Mouse (Mus musculus) left cerebral cortex, postnatal 4 days (tissue): ENCODE results near the gene Me3. TPM values are rescaled to one million over a fixed set of nuclear protein-coding genes. Genes with fewer than 3 reads are reported as not detected.

Experiments
- DNase-seq: peaks from one replicate; pipeline ENCODE4 v3.0.0-alpha.2; 2022
- intact Hi-C: fragments of 180-260 bp; cut with DNase I; formaldehyde crosslinking; loops from one replicate; pipeline ENCODE4 v1.15.1; 2025
- total RNA-seq, 2 experiments: library from RNA; stranded (reverse); gene quantifications; 2 replicates each; pipeline ENCODE4 v1.2.3; 2021

The Me3 gene
- 10 to 100 TPM; 26.5 to 31.7 TPM for total RNA-seq

DNA sequence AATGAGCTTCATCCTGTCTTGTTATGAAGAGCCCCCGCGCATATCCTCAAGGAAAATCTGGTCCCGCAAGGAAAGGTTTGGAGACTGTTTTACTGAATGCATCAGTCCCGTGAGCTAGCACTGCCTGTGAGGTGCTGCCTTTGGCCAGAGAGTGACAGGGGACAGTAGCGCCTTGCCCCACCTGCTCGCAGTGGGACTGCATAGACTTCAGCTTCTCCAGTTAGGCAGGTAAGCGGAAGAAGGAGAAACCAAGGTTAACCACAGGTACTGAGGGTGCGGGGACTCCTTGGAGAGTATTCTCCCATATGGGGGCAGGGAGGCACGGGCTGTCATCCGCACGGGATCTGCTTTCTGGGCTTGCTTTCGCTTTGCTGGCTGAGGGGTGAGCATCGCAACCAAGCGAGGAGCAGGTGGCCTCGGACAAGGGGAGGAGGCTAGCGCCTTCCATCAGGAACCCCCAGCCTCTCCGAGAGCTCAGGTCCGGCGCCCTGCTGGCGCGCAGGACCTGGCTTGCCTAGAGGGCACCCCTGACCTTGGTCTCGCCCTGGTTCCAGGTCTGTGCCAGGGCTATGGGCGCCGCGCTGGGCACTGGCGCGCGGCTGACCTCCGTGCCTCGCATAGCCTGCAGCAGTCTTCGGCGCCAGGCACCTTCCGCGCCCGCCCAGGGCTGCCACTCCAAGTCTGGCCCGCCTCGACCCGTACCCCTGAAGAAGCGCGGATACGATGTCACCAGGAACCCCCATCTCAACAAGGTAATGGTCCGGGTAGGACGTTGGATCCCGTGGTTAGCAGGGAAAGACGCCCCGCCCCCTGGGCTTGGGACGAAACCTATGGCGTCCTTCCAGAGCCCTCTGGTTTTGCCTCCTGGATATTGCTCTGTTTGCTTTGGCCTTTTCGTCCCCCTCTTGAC lies at the start of gene Me3:
Gene Me3, plus strand, starts transcription at position 51 of the 910 bp plus-strand sequence.
- peak; percentile 71 for DNase-seq
- intact Hi-C loops, result no loop called here

DNA sequence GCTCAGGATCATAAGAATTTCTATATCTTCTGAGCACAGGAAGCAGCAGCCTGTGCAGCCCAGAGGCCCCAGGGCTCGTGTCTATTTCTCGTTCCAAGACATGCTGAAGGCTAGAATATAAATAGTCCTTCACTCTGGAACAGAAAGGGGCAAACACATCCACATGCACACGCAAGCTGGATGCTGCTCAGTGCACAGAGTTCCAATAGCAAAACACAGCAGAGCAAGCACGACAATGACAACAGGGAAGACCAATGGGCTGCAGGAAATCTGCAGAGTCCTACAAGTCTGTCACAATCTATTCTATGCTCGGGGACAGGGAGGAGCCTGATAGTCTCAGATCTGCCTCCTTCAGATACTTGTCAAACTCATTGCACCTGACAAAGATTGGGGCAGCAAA lies 42.2 kb upstream of the Me3 start:
- no peak for DNase-seq
- intact Hi-C loops, result no loop called here

DNA sequence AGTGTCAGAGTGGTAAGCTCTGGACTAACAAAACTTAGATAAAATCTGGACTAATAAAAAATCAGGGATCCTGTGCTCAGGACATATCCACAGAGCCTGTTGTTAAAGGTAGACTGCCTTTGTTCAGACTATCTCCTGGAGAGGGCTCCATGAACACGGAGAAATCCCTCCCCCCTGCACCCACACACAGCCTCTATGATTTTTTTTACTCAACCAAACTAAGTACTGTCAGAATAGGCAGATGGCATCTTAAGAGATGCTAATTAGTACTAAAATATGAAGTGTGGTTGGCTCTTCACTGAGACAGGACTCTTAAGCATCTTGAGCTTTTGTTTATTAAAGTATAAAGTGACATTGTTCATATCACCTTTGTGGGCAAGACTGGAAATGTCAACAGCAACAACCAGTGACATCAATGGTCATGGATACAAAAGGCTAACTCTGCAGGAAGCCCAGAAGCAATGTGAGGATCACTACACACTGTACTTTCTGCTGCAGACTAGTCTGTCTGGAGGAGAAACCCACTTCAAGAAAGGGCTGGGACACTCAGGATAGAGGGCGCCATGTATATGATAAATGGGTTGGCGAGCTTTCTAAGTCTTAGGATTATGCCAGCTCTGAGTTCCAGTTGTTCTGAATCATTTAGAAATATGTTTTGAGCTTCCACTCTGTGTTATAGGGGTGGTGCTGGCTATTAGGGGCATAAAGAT lies 41.5 kb upstream of the Me3 start:
- intact Hi-C loops, result no loop called here
- no peak for DNase-seq

DNA sequence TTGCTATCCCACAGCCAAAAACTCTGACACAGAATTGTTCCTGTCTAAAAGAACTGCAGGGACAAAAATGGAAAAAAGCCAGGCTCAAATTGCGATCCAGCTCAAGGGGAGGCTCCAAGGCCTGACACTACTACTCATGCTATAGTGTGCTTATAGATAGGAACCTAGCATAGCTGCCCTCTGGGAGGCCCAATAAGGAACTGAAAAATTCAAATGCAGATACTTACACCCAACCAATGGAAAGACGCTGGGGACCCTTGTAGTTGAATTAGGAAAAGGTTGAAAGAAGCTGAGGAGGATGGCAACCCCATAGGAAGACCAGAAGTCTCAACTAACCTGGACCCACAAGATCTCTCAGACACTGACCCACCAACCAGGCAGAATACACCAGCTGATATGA lies 36.4 kb upstream of the Me3 start:
- DNase-seq, result no peak
- intact Hi-C loops, result no loop called here

DNA sequence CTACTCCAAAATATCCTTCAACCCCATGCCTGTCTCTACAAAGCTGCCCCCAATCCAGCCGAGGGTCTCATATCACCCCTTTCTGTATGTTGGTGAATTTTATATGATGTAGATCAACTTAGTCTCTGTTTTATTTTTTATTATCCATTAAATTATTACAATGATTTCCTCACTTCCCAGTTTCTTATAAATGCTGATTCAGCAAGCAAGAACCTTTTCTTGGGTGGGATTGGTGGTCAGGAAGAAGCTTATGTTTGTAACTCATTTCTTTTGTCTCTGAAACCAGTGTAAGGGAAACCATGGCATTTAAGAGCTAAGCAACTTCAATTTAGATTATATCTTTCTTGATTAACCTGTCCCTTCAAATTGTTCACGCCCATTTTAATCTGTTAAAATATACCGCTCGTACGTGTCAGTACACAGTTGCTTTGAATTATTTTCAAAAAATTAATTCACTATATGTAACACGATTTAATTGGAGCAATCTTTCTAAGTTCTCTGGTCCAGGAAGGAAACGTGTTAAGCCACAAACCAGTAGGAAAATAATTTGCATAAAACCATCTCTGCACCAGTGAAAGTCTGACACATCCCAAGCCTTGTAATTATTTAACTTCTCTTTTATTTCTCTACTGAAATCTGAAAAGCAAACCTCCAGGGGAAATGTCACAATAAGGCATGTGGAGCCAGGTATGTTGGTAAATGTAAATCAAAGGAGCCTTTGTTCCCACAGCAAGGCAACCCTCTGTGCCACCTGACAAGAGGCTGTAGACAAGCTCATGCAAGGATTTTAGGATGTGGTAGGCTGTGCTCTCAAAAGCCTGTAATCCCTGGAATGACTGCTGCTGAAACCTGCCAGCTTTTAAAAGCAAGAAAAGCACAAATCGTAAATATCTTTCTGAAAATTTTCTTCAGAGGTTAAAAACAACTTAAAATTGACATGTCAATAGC lies 26.3 kb upstream of the Me3 start:
- intact Hi-C loops, result no loop called here
- DNase-seq, result no peak

DNA sequence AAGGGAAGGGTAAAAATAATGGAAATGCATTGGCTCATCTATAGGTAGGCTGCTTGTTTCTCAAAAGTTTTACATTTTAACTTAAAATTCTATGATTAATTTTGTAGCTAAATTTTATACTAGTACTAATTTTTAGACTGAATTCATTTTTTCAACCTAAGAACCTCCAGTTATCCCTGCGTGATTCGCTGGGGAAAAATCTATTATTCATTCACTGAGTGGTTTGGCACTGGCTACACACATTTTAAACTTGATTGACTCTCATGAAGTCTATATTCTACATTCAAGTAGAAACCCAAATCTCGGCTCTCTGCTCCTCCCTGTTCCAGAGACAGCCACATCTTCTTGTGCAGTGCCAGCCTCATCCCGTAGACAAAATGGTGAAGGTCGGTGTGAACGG lies 24.9 kb upstream of the Me3 start:
- DNase-seq, result no peak
- intact Hi-C loops, result no loop called here

DNA sequence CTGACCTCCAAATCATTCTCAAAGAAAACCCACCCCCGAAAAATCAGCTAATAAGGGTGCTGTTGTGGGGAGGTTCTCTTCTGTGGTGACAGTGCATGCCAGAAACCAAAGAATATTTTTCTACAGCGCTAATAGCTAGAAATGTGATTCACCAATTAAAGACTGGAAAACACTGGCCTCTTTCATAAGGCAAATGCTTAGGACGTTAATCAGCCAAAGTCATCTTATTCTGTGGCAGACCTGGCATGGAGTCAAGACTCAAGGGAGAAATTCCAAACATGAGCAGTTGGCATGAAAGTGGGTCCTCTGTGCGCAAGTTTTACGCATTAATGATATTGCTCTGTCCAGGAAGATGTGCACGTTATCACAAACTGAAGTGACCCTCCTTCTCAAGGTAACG lies 21.0 kb upstream of the Me3 start:
- intact Hi-C loops, result loop anchor here (10.0 kb wide), 1 partner anchor 426 kb away; no protein-coding TSS in a partner anchor
- DNase-seq, result peak; percentile 8

DNA sequence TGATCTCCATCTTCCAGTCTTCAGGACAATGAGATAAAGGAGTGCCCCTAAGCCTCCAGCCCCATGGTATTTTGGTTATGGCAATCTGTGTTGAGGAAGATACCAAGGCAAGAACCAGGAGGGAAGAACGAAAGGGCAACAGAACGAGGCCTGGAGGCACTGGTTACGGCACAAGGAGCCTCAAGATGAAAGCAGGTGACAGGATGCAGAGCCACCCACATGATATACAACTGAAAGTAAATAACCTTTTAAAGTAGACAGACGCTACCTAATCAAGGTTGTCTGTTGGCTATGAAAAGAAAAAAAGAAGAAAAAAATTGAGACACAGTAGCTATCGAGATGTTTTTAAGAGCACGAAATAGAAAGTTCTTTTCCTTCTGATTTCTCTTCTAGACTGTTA lies 16.0 kb upstream of the Me3 start:
- intact Hi-C loops, result loop anchor here (10.0 kb wide), 1 partner anchor 431 kb away; no protein-coding TSS in a partner anchor
- DNase-seq, result no peak

DNA sequence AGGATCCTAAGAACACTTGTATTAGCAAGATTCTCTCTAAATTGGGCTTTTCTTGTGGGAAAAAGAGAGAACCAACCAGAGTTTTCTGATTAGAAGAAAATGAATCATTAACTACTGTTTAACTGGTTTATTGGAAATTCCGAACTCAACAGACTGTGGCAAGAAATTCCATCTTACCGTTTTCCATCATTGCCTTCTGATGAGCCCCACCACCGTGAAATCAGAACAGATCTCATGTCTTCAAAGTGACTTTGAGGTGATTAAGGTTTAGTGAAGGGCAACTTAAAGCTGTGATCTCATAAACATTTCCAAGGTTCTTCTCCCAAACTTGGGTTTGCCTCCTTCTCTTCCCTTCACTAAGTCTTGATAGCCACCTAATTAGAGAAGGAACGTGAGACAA lies 8.9 kb upstream of the Me3 start:
- no peak for DNase-seq
- intact Hi-C loops, result no loop called here

DNA sequence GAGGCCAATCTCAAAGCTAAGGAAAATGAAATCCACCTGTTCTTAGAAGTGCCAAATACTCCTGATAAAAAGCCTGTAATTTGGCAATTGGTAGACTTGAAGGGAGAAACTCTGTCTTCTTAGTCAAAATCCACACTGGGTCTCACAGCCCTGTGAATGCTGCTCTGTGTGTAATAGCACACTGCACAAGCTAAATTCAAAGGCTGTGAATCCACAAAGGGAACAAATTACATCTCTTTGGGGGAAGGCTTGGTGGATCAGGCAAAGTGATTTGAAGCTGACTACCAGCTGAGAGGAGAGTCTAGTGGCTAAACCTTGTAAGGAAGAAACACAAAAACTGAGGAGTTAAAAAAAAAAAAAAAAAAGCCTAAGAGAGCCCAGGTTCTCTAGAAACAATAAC lies 4.8 kb upstream of the Me3 start:
- intact Hi-C loops, result no loop called here
- DNase-seq, result no peak

DNA sequence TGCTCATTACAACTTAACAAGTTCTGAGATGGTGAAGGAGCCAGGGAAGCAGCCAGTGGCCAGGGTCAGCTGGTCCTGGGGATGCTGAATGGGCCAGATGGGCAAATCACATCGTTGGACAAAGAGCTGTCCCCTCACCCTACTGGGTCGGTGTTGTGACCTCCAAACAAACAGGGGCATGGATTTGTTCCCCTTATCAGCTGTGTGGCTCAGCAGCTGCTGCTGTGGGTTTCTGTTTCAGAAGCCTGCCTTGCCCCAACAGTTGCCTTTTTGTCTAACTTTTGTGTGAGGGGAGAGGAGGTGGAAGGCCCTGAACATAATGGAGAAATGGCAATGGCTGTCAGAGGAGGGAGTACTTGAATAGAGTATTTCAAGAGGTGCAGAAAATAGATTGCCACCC lies 4.2 kb upstream of the Me3 start:
- intact Hi-C loops, result no loop called here
- no peak for DNase-seq

DNA sequence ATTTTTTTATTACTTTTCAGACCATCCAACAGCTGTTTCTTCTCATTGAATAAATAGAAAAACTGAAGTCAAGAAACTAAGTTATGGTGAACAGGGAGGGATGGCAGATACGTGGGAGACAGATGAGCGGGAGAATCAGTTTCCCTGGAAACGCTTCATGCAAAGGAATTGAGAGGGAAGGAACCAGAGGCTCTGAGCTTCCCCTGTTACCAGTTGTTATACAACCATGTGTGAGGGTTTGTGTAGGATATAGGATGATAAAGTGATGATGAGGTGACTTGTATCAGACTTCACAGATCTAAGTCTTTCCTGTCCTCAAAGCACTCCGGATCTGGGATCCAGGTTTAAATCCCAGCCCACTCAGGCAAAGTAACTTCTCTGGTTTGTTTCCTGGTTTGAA lies 3.2 kb upstream of the Me3 start:
- intact Hi-C loops, result no loop called here
- DNase-seq, result no peak

DNA sequence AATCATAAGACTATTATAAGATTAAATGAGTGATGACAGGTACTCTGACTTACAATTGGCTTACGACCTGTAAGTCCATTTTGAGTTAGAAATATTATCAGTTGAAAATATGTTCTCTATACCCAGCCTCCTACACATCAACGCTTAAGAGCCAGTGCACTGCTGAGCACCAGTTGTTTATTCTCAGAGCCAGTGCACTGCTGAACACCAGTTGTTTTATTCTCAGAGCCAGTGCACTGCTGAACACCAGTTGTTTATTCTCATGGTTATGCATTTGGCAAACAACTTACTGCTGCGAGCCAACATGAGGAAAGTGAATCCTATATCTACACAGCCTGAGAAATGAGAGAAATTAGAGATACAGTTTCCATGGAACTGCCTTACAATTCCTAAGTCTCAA lies 2.3 kb upstream of the Me3 start:
- DNase-seq, result no peak
- intact Hi-C loops, result no loop called here

DNA sequence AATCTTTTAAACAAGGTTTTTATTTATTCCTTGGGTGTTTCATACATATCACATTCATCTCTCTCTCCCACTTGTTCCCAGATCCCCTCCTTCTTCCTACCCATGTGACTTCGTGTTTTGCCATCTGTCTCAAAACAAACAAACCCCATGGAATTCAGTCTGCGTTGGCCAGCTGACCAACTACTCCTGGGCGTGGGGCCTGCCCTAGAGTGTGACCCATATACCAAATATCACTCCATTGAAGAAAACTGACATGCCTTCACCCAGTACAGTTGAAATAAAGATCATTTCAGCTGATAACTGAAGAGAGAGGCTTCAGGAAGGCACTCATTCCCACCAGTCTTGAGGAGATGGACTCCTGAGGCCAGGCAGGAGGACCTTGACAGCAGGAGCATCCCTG lies 1.4 kb upstream of the Me3 start:
- DNase-seq, result no peak
- intact Hi-C loops, result no loop called here

DNA sequence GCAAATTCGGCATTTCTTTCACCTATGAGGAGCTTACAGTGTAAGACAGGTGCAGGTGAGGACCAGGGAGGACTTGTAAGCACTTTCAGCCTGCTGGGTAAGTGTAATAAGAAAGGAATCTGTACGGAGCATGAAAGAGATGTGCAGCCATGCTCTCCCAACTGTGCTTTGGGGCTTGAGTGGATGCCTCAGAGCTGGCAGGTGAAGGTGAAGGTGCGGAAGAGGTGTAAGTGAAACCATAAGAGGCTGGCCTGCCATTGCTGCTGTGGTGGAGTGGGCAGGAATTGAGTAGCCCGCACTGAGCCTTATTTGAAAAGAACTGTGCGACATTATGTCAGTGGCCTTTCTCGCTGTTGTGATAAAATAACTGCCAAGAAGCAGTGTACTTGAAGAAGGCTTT lies 8.3 kb downstream of the Me3 start:
- intact Hi-C loops, result no loop called here

DNA sequence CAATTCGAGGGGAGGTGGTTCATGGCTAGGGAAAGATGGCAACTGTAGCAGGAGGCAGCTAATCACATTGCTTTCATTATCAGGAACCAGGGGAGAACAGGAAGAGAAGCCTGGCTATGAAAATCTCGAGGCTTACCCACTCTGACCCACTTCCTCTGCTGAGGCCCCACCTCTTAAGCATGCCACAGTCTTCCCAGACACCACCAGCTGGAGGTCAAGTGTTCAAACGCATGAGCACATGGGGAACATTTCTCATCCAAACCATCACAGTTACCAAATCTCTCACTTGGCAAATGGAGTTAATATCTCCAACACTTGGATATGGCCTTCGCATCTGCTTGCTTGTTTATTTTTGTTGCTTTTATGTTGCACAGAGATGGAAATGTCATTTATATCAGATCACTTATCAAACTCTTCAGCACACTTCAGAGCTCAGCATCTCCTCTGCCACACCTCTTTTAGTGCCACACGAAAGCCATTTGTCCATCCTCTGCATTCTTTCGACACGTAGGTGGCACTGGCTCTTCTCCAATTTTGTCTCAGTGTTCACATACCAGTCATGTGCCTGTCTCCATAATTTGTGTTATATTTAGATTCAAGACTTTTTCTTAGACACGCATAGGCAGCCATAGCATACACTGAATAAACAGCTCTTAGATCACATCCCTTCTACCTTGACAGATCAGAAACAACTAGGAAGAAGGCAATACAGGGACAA lies 8.9 kb downstream of the Me3 start:
- no peak for DNase-seq

More for the DNA sequence above, 8.3 kb downstream of the Me3 start:
- no peak for DNase-seq

DNA sequence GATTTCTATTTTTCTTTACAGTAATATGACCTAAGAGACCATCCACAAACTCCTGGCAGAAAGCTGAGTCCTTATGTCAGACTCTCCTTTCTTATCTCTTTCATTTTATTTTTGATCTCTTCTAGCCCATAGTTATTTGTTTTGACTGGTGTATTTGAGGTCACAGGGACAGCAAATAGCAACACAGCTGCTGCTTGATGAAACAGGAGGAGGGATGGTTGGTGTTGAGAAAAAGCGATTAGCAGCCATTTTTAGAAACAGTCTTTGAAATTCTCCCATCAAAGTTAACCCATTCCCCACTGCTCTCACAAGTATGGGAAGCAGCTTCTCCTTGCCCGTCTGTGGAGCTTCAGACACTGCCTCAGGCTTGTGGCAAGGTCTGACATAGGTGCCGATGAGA lies 12.8 kb downstream of the Me3 start:
- no peak for DNase-seq
- intact Hi-C loops, result no loop called here

More for the DNA sequence above, 8.9 kb downstream of the Me3 start:
- intact Hi-C loops, result no loop called here

DNA sequence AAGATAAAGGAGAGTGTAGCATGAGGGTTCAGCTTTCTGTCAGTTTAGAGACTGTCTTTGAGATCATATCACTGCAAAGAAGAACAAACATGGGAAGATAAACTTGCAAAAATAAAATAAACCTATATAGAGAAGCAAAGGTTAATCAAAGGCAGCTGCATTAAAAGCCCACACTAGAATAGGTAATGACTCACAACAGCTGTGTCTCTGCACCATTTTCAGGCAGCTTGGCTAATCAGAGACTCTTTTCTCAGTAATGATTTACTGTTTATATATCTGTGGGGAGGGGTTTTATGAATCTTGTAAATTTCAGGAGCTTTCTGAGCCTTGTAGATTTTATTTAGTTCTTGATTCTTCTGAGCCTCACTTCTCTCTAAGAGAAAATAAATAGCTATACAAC lies 15.7 kb downstream of the Me3 start:
- intact Hi-C loops, result no loop called here

DNA sequence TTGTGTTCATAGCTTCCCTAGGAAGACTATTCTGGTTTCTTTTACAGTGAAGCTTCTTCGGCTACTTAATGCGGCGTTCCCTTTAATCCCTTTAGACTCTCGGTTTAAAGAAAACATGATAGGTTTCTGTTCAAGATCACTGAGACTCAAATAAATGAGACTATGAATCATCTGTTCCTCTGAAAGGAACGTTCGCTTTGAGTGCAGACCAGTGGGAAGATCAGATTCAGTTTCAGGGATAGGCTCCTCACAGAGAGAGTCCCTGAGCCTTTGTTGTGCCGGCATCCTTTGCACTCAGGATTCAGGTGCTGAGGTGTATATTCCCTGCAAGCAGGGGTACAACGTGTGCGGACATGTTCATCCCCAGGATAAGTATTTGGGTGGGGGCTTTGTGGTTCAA lies 25.0 kb downstream of the Me3 start:
- DNase-seq, result no peak
- intact Hi-C loops, result no loop called here

More for the DNA sequence above, 15.7 kb downstream of the Me3 start:
- no peak for DNase-seq

DNA sequence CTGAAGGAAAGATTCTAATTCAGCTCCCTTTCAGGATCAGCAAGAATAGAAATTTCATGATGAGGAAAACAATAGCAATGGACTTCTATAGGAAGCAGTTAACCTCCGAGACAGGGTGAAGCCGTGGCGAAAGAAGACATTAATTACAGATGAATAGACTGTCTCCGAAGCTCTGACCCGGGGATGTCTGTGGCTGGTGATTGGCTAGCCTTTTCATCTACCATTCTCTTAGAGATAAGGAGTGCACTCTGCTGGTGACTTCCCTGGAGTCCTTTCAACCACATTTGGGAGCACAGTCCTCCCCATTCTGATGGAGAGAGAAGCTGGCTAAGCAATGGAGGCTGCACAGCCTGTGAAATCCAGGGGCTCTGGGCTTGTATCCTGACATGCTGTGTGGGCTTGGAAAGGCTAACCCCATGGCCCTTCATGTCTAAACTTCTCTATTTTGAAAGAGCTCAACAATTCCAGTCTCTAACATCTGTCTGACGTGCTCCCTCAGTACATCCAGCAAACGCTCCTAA lies 25.6 kb downstream of the Me3 start:
- DNase-seq, result no peak
- intact Hi-C loops, result no loop called here
